Mouse (Mus musculus): ENCODE measurements at regions not wholly inside any gene's neighbourhood (a gene's known extent, or its start where the extent isn't known, plus 50 kb on each side); places are given as distances from the start of the nearest gene placed in this dataset.

GRCm38 (mm10) chr2:50742421-50742820 lies 406.5 kb downstream of the Rnd3 start:
- no peak for TF ChIP-seq CTCF (IDR thresholded peaks at IDR 0.05; ENCODE audit: insufficient read depth, low read length)
- no peak for TF ChIP-seq POLR2A (IDR thresholded peaks at IDR 0.05; ENCODE audit: borderline replicate concordance, extremely low read depth, low read depth, low read length)

All from lung, adult 2 months (tissue).